Mouse (Mus musculus) lung, postnatal 0 days (tissue): ENCODE data around the gene Zfp408.

ENCODE experiments used
- CTCF ChIP-seq: IDR thresholded peaks from 2 replicates; pipeline ENCODE4 v1.5.1; 2016; ENCODE audit warnings: antibody characterized with exemption, mild to moderate bottlenecking
- EP300 ChIP-seq: IDR thresholded peaks from 2 replicates; pipeline ENCODE4 v1.6.1; 2016; ENCODE audit warnings: antibody characterized with exemption, mild to moderate bottlenecking, control low read depth

GRCm38 (mm10) chr2:91655827-91656226 lies 6.2 kb upstream of the Zfp408 start:
- TF ChIP-seq CTCF (no peak), EP300 (peak; percentile 41; the same call in 1 of the 2 replicates)
